Mouse (Mus musculus): ENCODE results near the gene BC051142. TPM values are rescaled to one million over a fixed set of nuclear protein-coding genes. Genes with fewer than 3 reads are reported as not detected.
A peak's percentile ranks its signal among the peaks of the same experiment; 100 is the strongest.
"Not testable (repeated sequence)": the region's sequence is repeated elsewhere in the genome, so short reads cannot be mapped to it uniquely, and the experiment has no call there.

BC051142 gene
- total RNA-seq, 2 experiments from 2014 or later: 4.1 to 7.2 TPM

DNA sequence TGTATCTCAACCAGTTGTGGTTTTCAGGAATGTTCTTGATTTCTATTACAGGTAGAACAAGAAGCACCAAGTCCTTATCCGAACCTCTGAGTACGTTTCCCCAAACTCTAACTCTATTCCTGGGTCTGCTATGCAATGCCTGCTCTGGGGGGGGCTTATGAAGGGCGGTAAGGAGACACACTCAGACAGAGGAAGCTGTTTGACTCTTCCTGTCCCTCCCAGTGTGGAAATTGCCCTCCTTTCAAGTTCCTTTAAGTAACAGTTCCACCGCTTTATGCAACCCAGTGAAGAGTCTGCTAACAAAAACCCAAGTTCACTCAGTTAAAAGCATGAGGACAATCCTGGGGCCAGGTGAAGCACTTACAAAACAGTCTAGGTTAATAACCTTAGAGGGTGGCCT is 38.5 kb downstream of the BC051142 start:
- H3K27ac ChIP-seq: no peak overlapping the region
- no peak for TF ChIP-seq CTCF (conservative IDR thresholded peaks at IDR 0.05)
- no peak overlapping the region for H3K4me3 ChIP-seq
- no peak for DNase-seq (ENCODE audit: low spot score in 2 of 2)

DNA sequence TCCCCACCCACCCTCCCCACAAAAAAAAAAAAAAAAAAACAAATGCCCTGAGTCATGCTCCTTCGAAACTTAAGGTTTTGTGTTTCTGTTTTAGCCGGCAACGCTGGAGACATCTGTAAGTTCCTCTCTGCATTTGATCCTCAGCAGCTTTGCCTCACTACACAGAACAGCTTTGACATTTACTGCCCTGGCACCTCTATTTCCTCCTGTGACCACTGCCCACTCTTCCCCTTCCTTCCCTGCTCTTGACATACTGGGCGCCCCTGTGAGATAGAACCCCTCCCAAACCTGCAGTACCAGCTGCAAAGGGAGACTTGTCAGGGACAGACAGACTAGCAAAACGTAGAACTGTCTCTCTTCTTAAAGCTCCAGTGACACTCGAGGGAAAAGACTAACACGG is 39.0 kb downstream of the BC051142 start:
- TF ChIP-seq CTCF (conservative IDR thresholded peaks at IDR 0.05): no peak
- DNase-seq (ENCODE audit: low spot score in 2 of 2): no peak
- H3K4me3 ChIP-seq: no peak overlapping the region
- H3K27ac ChIP-seq: no peak overlapping the region

DNA sequence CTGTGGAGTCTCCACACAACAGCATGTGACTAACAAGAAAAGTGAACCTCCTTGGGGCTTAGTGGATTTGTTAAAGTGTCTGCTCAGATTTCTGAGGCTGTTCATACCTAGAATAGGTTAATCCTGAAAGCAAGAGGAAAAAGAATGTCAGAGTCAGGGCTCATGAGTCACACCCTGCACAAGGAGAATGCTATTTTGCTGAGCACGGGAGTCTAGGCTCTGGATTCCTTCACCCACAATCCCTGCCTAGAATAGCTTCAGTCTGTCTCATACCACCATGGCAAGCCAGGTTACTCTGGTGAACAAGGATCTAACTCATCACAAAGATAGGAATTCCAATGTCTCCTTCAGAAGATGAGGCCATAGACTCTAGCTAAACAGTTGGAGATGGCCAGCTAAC is 40.0 kb downstream of the BC051142 start:
- no peak for TF ChIP-seq CTCF (conservative IDR thresholded peaks at IDR 0.05)
- H3K27ac ChIP-seq: no peak overlapping the region
- DNase-seq (ENCODE audit: low spot score in 2 of 2): no peak
- H3K4me3 ChIP-seq: no peak overlapping the region

DNA sequence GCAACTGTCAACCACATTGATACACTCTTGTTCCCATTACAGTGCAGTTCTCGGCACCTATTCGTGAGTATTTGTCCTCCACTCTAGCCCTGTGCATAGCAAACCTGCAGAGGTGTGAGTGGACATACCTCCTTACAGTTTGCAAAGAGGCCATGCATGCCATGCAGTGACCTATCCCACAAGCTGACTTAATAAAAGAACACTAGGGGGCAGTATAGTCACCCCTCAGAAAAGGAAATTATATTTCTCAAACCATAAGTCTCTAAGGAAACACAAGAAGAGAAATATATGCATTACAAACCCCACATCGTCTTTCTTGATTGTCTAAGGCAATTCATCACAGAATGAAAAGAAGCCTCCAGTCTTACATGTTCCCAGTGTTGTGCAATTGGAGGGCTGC is 41.2 kb downstream of the BC051142 start:
- no peak overlapping the region for H3K4me3 ChIP-seq
- no peak overlapping the region for H3K27ac ChIP-seq
- DNase-seq (ENCODE audit: low spot score in 2 of 2): no peak
- TF ChIP-seq CTCF (conservative IDR thresholded peaks at IDR 0.05): peak; percentile 87

DNA sequence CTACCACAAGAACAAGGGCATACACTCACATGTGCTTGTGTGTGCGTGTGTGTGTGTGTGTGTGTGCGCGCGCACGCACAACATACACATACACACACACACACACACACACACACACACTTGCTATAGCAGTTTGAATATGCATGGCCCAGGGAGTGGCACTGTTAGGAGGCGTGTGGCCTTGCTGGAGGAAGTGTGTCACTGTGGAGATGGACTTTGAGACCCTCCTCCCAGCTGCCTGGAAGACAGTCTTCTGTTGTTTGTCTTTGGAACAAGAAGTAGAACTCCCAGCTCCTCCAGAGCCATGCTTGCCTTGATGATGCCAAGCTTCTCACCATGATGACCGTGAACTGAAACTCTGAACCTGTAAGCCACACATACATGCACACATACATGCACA is 43.4 kb downstream of the BC051142 start:
- H3K4me3 ChIP-seq: no peak overlapping the region
- no peak for TF ChIP-seq CTCF (conservative IDR thresholded peaks at IDR 0.05)

DNA sequence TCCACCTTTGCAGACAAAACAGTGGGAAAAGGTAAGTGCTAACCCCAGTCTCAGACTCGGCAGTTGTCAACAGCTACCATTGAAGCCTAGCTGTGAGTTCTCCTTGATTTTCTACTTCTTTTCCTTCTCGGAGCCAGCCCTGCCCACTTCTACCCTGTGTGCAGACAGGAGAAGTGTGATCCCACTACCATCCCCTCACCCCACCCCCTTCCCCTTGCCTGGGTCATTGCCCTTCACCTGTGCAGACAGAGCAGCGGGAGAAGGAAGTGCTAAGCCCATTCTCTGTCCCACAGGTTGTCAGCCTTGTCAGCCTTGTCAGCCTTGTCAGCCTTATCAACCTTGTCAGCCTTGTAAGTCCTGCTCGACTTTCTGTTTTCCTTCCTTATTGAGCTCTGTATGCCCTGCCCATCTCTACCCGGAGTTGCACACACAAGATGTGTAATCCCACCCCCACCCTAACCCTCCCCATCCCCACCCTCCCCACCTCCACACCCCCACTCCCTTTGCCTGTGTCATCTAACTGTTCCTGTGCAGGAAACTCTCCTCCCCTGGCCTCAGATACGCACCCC is 49.9 kb downstream of the BC051142 start:
- H3K27ac ChIP-seq: no peak overlapping the region
- no peak for DNase-seq (ENCODE audit: low spot score in 2 of 2)

More for the DNA sequence above, 43.4 kb downstream of the BC051142 start:
- DNase-seq (ENCODE audit: low spot score in 2 of 2): no peak
- no peak overlapping the region for H3K27ac ChIP-seq

DNA sequence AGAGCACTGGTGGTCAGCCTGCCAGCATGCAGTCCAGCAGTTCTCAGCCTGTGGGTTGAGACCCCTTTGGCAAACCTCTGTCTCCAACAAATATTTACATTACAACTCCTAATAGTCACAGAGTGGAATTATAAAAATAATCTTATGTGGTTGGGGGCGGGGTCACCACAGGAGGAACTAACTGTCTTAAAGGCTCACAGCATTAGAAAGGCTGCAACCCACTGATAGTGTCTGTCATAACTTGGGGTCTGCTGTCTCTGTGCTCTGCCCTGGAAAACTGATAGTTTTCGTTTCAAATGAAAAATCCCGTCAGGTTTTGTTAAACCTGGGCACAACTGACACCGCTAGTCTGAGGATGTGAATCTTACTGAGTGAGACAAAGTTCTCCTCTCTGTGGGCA is 59.0 kb downstream of the BC051142 start:
- no peak overlapping the region for H3K4me3 ChIP-seq
- DNase-seq (ENCODE audit: low spot score in 2 of 2): no peak
- H3K27ac ChIP-seq: no peak overlapping the region
- TF ChIP-seq CTCF (conservative IDR thresholded peaks at IDR 0.05): no peak

More for the DNA sequence above, 49.9 kb downstream of the BC051142 start:
- TF ChIP-seq CTCF (conservative IDR thresholded peaks at IDR 0.05): no peak
- H3K4me3 ChIP-seq: no peak overlapping the region

DNA sequence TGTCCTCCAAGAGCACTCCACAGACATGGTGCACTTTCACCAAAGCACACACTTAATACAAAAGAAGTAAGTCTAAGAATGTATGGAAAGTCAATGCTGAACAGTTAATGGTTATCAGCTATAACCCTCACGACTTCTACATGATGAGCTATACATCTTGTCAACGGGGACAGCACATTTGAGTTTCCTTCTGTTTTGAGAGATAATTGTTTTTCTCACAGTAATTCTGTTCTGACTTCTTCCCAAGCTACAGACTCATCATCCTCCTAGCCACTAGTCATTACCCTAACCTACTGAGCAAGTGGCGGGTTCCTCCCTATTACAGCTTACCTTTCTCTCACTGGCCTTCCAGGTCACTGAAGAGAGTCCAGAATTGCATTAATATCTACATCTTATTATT is 60.6 kb downstream of the BC051142 start:
- Histone ChIP-seq H3K4me3 (no peak overlapping the region), H3K27ac (no peak overlapping the region)
- no peak for DNase-seq (ENCODE audit: low spot score in 2 of 2)
- no peak for TF ChIP-seq CTCF (conservative IDR thresholded peaks at IDR 0.05)

DNA sequence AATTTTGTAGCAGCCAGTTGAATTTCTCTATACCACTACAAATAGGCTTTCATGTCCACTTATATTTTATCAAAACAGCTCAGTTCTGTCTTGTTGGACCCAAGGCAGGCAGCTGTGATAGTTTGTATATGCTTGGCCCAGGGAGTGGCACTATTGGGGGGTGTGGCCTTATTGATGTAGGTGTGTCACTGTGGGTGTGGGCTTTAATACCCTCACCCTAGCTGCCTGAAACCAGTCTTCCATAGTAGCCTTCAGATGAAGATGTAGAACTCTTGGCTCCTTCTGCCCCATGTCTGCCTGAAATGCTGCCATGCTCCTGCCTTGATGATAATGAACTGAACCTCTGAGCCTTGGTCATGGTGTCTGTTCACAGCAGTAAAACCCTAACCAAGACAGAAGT is 67.3 kb downstream of the BC051142 start:
- not testable (repeated sequence) for DNase-seq (ENCODE audit: low spot score in 2 of 2); H3K4me3 ChIP-seq; H3K27ac ChIP-seq

DNA sequence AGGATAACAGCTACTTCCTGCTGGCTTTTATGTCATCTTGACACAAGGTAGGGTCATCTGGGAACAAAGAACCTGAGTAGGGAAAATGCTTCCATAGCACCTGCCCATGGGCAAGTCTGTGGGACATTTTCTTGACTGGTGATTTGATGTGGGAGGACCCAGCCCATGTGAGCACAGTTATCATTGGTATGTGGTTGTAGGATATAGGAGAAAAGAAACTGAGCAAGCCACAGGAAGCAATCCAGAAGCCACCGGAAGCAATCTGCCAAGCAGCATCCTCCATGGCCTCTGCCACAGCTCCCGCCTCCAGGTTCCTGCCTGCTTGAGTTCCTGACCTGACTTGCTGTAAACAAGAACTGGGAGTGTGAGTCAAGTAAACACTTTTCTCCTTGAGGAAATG is 71.9 kb downstream of the BC051142 start:
- no peak for DNase-seq (ENCODE audit: low spot score in 2 of 2)
- no peak for TF ChIP-seq CTCF (conservative IDR thresholded peaks at IDR 0.05)
- Histone ChIP-seq H3K4me3 (no peak overlapping the region), H3K27ac (no peak overlapping the region)

DNA sequence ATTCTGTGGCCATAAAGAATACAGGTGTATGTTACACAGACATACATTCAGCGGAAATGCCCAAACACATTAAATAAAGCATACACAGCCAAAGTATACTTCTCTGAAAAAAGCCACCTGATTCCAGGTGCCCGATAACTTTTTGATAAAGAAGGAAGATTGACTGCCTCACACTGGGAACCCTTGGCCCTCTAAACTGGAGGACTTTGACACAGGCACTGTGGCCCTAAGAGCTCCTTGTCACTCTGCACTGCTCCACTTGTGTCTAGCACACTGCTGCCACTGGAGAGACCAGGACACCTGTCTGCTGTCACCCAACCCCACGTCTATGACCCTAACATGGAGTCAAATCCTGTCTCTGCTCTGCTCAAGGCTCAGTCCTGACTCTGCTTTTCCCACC is 76.4 kb downstream of the BC051142 start:
- no peak for TF ChIP-seq CTCF (conservative IDR thresholded peaks at IDR 0.05)
- DNase-seq (ENCODE audit: low spot score in 2 of 2): no peak

DNA sequence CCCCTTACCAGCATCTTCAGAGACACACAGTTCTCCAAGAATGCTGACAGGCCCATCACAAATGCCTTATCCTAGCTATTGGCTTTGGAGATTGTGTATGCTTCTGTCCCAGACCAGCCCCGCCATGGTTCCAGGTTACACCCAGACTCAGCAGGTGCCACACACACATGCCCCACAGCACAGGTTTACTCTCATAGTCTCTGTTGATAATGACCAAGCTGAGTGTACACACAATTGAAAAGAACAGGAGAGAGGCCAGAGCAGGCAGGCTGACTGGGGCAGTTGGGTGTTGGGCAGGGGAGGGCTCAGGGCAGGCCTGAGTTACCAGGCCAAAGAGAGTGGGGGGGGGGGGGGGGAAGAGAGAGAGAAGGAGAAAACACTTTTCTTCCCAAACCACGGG is 77.8 kb downstream of the BC051142 start:
- Histone ChIP-seq H3K4me3 (no peak overlapping the region), H3K27ac (no peak overlapping the region)
- TF ChIP-seq CTCF (conservative IDR thresholded peaks at IDR 0.05): no peak
- no peak for DNase-seq (ENCODE audit: low spot score in 2 of 2)

More for the DNA sequence above, 76.4 kb downstream of the BC051142 start:
- no peak overlapping the region for H3K4me3 ChIP-seq
- H3K27ac ChIP-seq: no peak overlapping the region

DNA sequence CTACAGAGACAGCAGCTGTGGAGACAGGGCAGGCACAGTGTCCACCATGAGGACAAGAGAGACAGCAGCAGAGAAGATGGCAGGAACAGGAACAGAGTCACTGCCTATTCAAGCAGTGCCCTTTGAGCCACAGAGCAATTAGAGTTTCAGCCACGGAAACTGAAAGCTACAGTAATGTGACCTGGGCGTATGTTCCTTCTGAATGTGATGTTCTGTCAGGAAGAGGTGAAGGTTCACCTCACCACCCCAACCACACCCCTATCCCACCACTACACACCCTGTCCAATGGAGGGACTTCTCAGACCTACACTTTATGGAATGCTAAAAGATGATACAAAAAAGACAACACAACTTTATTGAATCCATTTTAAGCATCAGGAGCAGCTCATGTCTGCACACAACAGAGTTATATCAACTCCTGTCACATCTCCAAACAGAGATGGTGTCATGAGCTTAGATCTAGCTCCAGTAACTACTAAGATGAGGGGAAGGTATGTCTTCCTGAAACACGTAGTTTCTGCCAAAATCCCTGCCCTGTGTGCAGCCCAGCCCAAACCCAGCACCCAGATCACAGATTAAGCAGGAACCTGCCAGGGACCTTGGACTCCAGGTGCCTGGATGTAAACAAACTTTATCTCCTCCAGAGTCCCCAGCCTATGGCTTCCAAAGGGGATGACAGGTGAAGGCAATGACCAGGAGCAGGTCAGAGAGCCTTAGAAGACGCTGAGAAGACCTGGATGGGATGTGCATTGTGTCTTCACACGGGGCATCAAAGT is 78.8 kb downstream of the BC051142 start, which contains the start of gene Btnl4:
Gene Btnl4 (minus strand): TSS at position 81 of the 776 bp plus-strand sequence.
- not testable (repeated sequence) for H3K27ac ChIP-seq; H3K4me3 ChIP-seq; DNase-seq (ENCODE audit: low spot score in 2 of 2)

DNA sequence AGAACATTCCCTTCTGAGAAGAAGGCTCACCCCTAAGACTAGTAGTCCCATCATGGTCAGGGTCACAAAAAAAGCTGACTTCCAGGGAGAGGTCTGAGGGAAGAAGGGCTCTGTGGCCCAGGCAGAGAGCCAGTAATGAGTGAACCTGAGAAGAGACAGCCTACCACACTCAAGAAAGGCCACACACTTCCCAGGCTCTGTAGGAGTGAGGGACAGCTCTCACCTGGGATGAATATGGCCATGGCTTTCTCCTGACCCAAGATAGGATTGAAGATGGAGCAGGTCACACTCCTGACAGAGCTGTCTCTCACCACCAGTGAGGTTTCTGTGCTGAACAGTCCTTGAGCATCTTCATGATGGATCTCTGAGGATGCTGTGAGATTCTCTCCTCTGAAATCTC is 94.2 kb downstream of the BC051142 start:
- no peak for DNase-seq (ENCODE audit: low spot score in 2 of 2)
- Histone ChIP-seq H3K27ac (no peak overlapping the region), H3K4me3 (no peak overlapping the region)
- TF ChIP-seq CTCF (conservative IDR thresholded peaks at IDR 0.05): no peak

DNA sequence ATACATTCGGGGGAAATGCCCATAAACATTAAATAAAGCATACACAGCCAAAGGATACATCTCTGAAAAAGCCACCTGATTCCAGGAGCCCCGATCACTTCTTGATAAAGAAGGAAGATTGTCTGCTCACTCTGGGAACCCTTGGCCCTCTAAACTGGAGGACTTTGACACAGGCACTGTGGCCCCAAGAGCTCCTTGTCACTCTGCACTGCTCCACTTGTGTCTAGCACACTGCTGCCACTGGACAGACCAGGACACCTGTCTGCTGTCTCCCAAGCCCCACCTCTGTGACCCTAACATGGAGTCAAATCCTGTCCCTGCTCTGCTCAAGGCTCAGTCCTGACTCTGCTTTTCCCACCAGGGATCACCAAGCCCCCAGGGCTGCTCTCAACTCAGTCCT is 96.5 kb downstream of the BC051142 start:
- DNase-seq (ENCODE audit: low spot score in 2 of 2); H3K27ac ChIP-seq; H3K4me3 ChIP-seq: not testable (repeated sequence)

Measured in layer of hippocampus, adult 2 months (tissue).